Mouse (Mus musculus) kidney, embryonic 15.5 days (tissue): ENCODE data around the gene Usp21. TPM values are rescaled to one million over a fixed set of nuclear protein-coding genes. Genes with fewer than 3 reads are reported as not detected.
"Not testable (repeated sequence)": the region's sequence is repeated elsewhere in the genome, so short reads cannot be mapped to it uniquely, and the experiment has no call there.

ENCODE experiments used
- ATAC-seq: fragments of 200-750 bp; cut with Nextera tagmentation; replicated peaks from 2 replicates; pipeline ENCODE4 v1.8.0; 2017; ENCODE audit warnings: moderate TSS enrichment; ENCODE audit not compliant: low FRiP score
- H3K27ac ChIP-seq: fragments of 300-500 bp; sonication (generic); 2 replicates; pipeline ENCODE4 v1.5.1; 2015; ENCODE audit warnings: mild to moderate bottlenecking, inconsistent platforms
- H3K27me3 ChIP-seq: fragments of 300-500 bp; sonication (generic); 2 replicates; pipeline ENCODE4 v1.6.1; 2015; ENCODE audit warnings: inconsistent platforms
- H3K36me3 ChIP-seq: fragments of 300-500 bp; sonication (generic); 2 replicates; pipeline ENCODE4 v1.6.1; 2015; ENCODE audit warnings: inconsistent platforms
- H3K4me1 ChIP-seq: fragments of 300-500 bp; sonication (generic); 2 replicates; pipeline ENCODE4 v1.6.1; 2015; ENCODE audit warnings: inconsistent platforms
- H3K4me2 ChIP-seq: fragments of 300-500 bp; sonication (generic); 2 replicates; pipeline ENCODE4 v1.6.1; 2015; ENCODE audit warnings: moderate library complexity, mild to moderate bottlenecking, inconsistent platforms
- H3K4me3 ChIP-seq: fragments of 300-500 bp; sonication (generic); replicated peaks from 2 replicates; pipeline ENCODE4 v1.5.1; 2015; ENCODE audit warnings: mild to moderate bottlenecking, inconsistent platforms
- H3K9ac ChIP-seq: fragments of 300-500 bp; sonication (generic); 2 replicates; pipeline ENCODE4 v1.6.1; 2015; ENCODE audit warnings: mild to moderate bottlenecking, inconsistent platforms
- H3K9me3 ChIP-seq: fragments of 300-500 bp; sonication (generic); replicated peaks from 2 replicates; pipeline ENCODE4 v1.6.1; 2016; ENCODE audit warnings: inconsistent platforms
- WGBS: fragments of 180-500 bp; shearing (Covaris S2); methylation state at CpG from one replicate; pipeline ENCODE4 v1.1.7; 2015; ENCODE audit warnings: mixed read lengths; 5-methylcytosine and 5-hydroxymethylcytosine counted together
- polyA plus RNA-seq: library from polyadenylated mRNA; unstranded; fragments of >200 nt; fragmentation: Nextera tagmentation; extraction: Ambion mirVana; gene quantifications from 2 replicates; pipeline ENCODE4 v1.2.1, GENCODE M21; 2015

Usp21 gene
- polyA plus RNA-seq, result 87.7 and 97.8 TPM in 2 replicates

DNA sequence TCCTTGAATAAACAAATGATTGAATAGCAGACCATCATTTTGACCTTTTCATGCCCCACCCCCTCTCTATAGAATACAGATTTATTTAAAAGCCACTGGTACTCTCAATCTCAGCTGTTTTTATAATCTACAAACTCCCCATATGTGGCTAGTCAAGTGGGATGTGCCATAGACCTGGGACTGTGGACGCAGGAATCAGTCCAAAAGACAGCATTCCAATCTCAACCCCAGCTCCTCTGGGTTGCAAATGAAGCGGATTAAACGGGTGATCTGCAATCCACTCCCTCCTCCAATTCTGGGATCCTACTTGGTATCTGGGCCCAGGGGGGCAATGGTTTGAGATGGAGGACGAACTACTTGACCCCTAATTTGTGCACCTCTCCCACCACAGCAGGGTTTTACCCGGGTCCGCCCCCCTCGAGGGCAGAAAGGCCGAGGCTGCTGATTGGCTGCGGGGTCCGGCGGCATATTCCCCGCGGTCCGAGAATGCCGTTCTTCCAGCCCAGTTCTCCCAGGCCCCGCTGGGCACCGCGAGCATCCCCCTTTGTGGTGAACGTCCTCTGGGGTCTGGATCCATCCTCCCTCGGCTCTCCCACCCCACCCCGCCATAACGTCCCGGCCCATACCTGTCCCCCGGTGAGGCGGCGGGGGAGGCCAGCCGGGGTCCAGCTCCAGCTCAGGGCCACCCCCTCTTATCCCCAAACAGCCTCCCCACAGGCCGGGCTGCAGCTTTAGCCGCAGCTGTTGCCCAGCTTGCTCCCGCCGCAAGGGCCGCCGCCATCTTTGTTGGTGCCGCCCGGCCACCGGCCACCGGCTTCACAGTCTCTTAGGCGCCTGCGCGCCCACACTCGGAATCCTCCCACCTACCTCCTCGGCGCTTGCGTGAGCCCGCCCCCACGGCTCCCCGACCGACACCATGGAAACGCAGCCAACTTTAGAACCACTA is at the start of gene Usp21:
Usp21 (minus strand) TSS at position 856 of the 946 bp plus-strand sequence.
- Histone ChIP-seq H3K9ac (peak within 1 kb of the TSS; percentile 99), H3K9me3 (no peaks in the 10 kb centered on the region), H3K4me1 (peaks cover 32% of the 10 kb centered on the region), H3K27me3 (no peaks in the 10 kb centered on the region), H3K4me3 (peak within 1 kb of the TSS; percentile 95), H3K4me2 (peak within 1 kb of the TSS; percentile 64), H3K36me3 (peaks cover 69% of the 10 kb centered on the region), H3K27ac (peak within 1 kb of the TSS; percentile 96)
- under 1% methylated on average over 49 of the region's 49 CpGs for WGBS
- peak; percentile 95 for ATAC-seq

DNA sequence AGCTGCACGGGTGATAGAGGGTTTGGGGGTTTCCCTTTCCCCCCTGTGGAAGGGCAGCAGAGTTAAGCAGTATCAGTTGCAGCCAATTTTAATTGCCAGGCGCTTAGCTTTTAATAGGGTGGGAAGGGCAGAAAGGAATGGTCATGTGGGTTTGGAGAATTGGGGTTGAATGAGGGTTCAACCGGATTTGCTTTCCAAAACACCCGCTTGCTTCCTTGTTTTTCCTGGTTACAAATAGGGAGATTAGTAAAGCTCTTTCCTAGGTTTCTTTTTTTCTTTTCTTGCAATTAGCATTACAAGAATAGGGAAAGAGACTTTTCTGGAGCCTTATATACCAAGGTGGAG is 42.4 kb upstream of the Usp21 start:
- 0% methylated on average over 4 of the region's 4 CpGs for WGBS
- Histone ChIP-seq H3K9me3 (no peaks in the 10 kb centered on the region), H3K36me3 (peaks cover 18% of the 10 kb centered on the region), H3K4me3 (peak overlapping the region; percentile 91), H3K4me1 (peaks cover 41% of the 10 kb centered on the region), H3K27me3 (no peaks in the 10 kb centered on the region), H3K27ac (peak overlapping the region; percentile 100), H3K4me2 (peak overlapping the region; percentile 77), H3K9ac (peak overlapping the region; percentile 99)
- ATAC-seq, result no peak; the same call in 1 of the 2 replicates

DNA sequence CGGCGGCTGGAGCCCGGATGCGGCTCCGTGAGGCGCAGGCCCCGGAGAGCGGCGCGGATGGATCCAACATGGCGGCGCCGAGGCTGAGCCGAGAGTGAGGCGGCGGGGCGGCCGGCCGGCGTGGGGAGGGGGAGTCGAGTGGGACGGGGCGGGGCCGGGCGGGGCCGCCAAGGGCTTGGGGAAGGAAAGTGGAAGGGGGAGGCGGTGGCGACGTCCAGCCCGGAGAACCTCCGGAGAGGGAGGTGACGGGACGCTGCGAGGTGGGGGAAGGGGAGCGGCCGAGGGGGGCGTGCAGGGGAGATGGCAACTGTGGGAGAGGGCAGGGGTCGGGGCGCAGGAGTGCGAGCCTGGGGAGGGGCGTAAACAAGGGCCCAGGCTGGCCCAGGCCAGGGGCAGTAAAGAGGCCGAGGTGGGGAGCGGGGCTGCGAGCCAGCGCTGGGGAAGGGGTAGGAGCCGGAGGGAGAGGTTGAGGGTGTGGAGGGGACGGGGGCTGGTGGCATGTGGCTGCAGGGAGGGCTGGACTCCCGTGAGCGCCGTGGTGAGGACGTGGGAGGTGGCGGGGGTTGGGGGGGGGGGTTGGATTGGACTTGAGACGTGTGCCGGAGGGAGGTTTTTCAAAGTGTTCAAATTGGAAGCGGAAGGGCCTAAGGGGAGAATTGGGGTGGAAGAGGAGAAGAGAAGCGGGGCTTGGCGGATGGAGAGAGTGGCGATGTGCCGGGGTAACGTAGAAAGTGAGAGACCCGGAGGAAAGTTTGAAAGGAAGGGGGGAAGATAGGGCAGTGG is 41.8 kb upstream of the Usp21 start:
- 2% methylated on average over 58 of the region's 61 CpGs for WGBS
- Histone ChIP-seq H3K36me3 (peaks cover 23% of the 10 kb centered on the region), H3K4me1 (peaks cover 41% of the 10 kb centered on the region), H3K27me3 (no peaks in the 10 kb centered on the region), H3K9me3 (no peaks in the 10 kb centered on the region), H3K4me3 (peak overlapping the region; percentile 91), H3K9ac (peak overlapping the region; percentile 99), H3K27ac (peak overlapping the region; percentile 100), H3K4me2 (peak overlapping the region; percentile 77)
- ATAC-seq, result peak; percentile 93

- ATAC-seq, result peak; percentile 93
- WGBS, result under 1% methylated on average over 40 of the region's 48 CpGs
- peaks cover 21% of the 10 kb centered on the region; the same call in 1 of the 2 replicates for H3K36me3 ChIP-seq
These were observed 41.1 kb upstream of the Usp21 start, which contains the start of gene Dedd for GRCm38 (mm10) chr1:171328839-171329432. Gene Dedd (plus strand): TSS chr1:171329145.

DNA sequence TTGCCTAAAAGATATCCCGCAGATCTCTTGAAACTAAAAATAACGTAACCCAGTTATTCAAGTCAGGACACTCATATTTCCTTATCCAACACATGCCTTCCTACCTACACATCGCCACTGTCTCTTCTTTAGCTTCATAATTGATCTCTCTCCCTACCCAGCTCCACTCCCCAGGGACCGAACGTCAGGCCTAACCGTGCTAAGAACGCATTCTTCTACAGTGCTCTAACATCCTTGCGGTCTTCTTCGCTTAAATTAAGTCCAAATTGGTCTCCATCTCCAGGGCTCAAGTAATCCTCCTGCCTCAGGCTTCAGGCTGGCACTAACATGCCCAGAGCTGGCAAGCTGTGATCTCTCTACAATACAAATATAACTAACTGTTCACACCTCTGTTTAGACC is 40.5 kb upstream of the Usp21 start:
- peak overlapping the region; percentile 91 for H3K4me3 ChIP-seq
- peak overlapping the region; percentile 99 for H3K9ac ChIP-seq
- no peak for ATAC-seq
- H3K27me3 ChIP-seq, result no peaks in the 10 kb centered on the region
- no peaks in the 10 kb centered on the region for H3K9me3 ChIP-seq
- peak overlapping the region; percentile 77 for H3K4me2 ChIP-seq
- peaks cover 21% of the 10 kb centered on the region; the same call in 1 of the 2 replicates for H3K36me3 ChIP-seq
- peak overlapping the region; percentile 100 for H3K27ac ChIP-seq
- H3K4me1 ChIP-seq, result peaks cover 38% of the 10 kb centered on the region
- WGBS, result 23% methylated on average over 9 of the region's 9 CpGs

More at GRCm38 (mm10) chr1:171328839-171329432, 41.1 kb upstream of the Usp21 start, which contains the start of gene Dedd:
- Histone ChIP-seq H3K27ac (peak within 1 kb of the TSS; percentile 100), H3K9ac (peak within 1 kb of the TSS; percentile 99), H3K4me3 (peak within 1 kb of the TSS; percentile 91), H3K9me3 (no peaks in the 10 kb centered on the region), H3K27me3 (no peaks in the 10 kb centered on the region), H3K4me1 (peaks cover 41% of the 10 kb centered on the region), H3K4me2 (peak within 1 kb of the TSS; percentile 77)

- WGBS, result 83% methylated on average over 4 of the region's 4 CpGs
- Histone ChIP-seq H3K36me3 (peaks cover 21% of the 10 kb centered on the region; the same call in 1 of the 2 replicates), H3K4me1 (peaks cover 30% of the 10 kb centered on the region)
- H3K27ac ChIP-seq, H3K27me3 ChIP-seq, H3K4me2 ChIP-seq, H3K4me3 ChIP-seq, H3K9me3 ChIP-seq, H3K9ac ChIP-seq, ATAC-seq: not testable (repeated sequence)
These were observed 38.8 kb upstream of the Usp21 start for GRCm38 (mm10) chr1:171326588-171326987.

DNA sequence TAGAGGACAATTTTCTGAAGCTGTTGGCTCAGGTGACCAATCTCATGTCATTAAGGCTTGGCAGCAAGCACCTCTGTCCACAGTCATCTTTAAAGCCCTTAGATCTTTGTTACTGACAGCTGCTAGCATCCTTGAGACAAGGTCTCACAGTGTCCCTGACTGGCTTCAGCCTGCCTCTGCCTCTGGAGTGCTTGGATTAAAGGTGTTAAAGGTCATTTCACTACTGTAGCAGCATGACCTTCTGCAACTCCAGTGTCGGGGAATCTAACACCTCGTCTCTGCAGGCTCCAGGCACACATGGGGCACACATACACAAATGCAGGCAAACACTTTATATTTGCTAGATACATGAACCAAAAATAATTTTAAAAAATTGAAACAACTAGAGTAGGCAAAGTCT is 37.8 kb upstream of the Usp21 start:
- H3K9ac ChIP-seq, result no peak overlapping the region
- no peak overlapping the region for H3K4me2 ChIP-seq
- peaks cover 21% of the 10 kb centered on the region; the same call in 1 of the 2 replicates for H3K36me3 ChIP-seq
- 57% methylated on average over 2 of the region's 2 CpGs for WGBS
- H3K27ac ChIP-seq, result no peak overlapping the region
- H3K27me3 ChIP-seq, result no peaks in the 10 kb centered on the region
- H3K9me3 ChIP-seq, result no peaks in the 10 kb centered on the region
- H3K4me3 ChIP-seq, result no peak overlapping the region
- peaks cover 22% of the 10 kb centered on the region for H3K4me1 ChIP-seq
- no peak for ATAC-seq

DNA sequence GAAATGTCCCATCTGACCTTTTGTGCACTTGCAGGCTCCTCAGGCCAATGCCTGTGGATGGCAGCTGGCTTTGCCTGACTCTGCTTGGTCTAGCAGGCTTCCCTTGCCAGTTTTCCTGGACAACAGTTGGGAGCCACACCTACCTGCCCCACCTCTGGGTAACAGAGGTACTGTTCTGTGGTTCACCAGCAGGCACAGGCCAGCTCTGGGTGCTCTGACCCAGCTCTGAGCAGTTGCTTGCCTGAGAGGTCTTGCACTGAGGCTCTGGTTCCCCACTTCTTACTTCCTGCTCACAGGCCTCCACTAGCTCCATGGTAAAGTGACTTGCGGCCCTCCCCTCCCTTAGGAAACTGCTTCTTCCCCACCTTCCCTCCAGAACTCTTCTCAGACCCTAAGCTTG is 34.2 kb upstream of the Usp21 start:
- peak; percentile 74; the same call in 1 of the 2 replicates for ATAC-seq
- Histone ChIP-seq H3K9ac (no peak overlapping the region), H3K36me3 (peaks cover 21% of the 10 kb centered on the region; the same call in 1 of the 2 replicates), H3K27me3 (no peaks in the 10 kb centered on the region), H3K4me3 (no peak overlapping the region), H3K4me1 (peaks cover 8% of the 10 kb centered on the region), H3K4me2 (no peak overlapping the region), H3K9me3 (no peaks in the 10 kb centered on the region), H3K27ac (0 out of 2 replicates have a peak overlapping the region, but pooled peaks have one; percentile 9)
- WGBS, result 83% methylated on average over 1 of the region's 1 CpGs

DNA sequence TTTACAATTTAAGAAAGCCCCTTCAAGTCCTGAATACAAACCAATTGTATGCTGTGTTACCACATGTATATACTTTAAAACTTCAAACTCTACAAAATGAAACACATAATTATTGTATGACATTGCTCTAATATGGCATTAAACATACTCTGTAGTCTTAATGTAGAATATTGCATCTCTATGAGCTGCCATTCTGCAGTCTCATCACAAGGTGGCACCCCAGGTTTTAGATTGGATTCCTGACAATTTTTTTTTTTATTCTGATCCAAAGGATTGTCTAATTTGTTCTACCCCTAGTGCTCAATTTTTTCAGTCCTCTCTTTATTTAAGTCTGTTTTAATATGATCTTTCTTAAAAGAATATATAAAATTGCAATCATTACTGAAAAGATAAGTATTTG is 33.6 kb upstream of the Usp21 start:
- Histone ChIP-seq H3K4me1 (peaks cover 6% of the 10 kb centered on the region; the same call in 1 of the 2 replicates), H3K27me3 (no peaks in the 10 kb centered on the region)
- no peak for ATAC-seq

GRCm38 (mm10) chr1:171320151-171320550 is 32.4 kb upstream of the Usp21 start:
- WGBS, result 21% methylated on average over 5 of the region's 5 CpGs
- Histone ChIP-seq H3K9ac (0 out of 2 replicates have a peak overlapping the region, but pooled peaks have one; percentile 24), H3K4me1 (peaks cover 6% of the 10 kb centered on the region; the same call in 1 of the 2 replicates), H3K9me3 (no peaks in the 10 kb centered on the region), H3K27ac (no peak overlapping the region), H3K4me2 (peak overlapping the region; percentile 51), H3K4me3 (peak overlapping the region; percentile 33), H3K27me3 (no peaks in the 10 kb centered on the region), H3K36me3 (0 out of 2 replicates have a peak, but pooled peaks cover 9% of the 10 kb centered on the region)
- ATAC-seq, result no peak

More for the DNA sequence above, 33.6 kb upstream of the Usp21 start:
- Histone ChIP-seq H3K36me3 (peaks cover 20% of the 10 kb centered on the region; the same call in 1 of the 2 replicates), H3K4me3 (no peak overlapping the region), H3K9me3 (no peaks in the 10 kb centered on the region), H3K27ac (no peak overlapping the region), H3K9ac (no peak overlapping the region), H3K4me2 (no peak overlapping the region)

- Histone ChIP-seq H3K9me3 (no peaks in the 10 kb centered on the region), H3K36me3 (0 out of 2 replicates have a peak, but pooled peaks cover 5% of the 10 kb centered on the region), H3K4me3 (peak overlapping the region; percentile 33), H3K27me3 (no peaks in the 10 kb centered on the region), H3K4me2 (peak overlapping the region; percentile 51), H3K4me1 (peaks cover 6% of the 10 kb centered on the region; the same call in 1 of the 2 replicates), H3K9ac (0 out of 2 replicates have a peak overlapping the region, but pooled peaks have one; percentile 24), H3K27ac (no peak overlapping the region)
- 15% methylated on average over 7 of the region's 7 CpGs for WGBS
- no peak for ATAC-seq
These were observed 32.0 kb upstream of the Usp21 start for GRCm38 (mm10) chr1:171319748-171320147.
